Mouse (Mus musculus): ENCODE measurements around the gene Mapk7.

Gene Mapk7

DNA sequence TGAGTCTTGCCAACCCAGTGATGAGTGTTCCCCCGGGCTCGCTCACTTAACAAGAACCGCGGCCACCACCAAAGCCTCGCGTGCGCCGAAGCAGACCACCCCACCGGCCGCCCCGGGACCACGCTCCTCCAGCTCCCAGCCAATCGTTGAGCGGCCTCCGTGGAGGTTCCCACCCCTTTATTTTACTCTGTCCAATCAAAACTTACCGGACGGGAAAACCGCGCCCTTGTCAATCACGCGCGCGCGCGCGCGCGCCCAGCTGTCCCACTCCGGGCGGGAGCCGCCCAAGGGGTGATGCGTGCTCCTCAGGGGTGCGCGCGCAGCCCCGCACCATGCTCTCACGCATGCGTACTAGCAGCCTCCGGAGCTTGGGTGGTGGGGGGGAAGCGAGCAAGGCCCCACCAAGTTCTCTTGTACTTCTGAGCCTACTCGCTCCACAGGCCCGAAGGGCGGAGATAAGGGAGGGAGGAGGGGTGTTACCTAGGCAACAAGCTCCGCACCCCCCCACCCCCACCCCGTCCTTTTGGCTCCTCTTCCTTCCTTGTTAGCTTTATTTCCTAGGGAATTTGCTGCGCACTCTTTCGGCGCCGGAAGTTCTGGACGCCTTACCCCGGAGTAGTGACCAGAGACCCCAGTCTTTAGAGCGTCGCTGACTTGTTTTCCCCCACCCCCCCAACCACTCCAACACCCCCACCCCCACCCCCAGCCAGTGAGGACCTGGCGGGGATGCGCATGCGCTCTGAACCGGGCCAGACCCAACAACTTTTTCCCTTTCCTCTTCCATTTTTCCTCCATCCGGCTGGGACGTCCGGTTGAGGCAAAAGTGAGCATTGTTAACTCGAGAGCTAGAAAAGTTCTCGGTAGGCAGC is at the start of gene Mapk7:
Mapk7 (minus strand) TSS at position 278 of the 869 bp plus-strand sequence.
- DNase-seq, result peak; percentile 96

DNA sequence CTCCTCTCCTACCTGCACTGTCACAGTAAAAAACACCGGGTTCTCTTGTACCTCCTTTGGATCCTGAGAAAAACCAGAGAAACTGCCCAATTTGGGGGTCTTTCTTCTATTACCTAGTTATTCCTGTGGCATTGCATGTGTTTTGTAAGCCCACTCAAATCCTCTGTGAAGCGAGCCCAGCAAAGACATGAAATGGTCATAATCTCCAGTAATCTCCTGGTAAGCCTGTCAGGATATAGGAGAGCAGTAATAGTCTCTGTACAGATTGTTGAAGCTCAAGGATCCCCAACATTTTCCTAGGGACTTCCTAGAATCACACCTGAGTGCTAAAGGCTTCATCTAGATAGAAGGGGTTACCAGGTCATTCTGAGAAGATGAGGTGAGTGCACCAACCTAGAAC is 46.9 kb upstream of the Mapk7 start:
- no peak for DNase-seq

DNA sequence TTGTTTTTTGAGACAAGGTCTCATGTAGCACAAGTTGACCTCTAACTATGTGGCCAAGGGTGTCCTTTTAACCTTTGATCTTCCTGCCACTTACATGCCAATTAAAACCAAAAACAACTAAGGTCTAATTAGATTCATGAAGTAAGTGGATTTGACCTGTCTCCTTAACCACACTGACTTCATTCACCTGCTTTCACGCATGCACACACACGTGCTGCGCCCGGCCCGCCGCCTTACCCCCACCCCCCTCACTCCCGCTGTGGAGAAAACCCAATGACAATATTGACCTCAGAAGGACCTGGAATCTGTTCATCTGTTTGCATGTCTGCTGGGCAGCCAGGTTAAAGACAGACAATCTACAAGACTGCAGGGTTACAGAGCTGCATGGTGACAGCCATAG is 46.4 kb upstream of the Mapk7 start:
- DNase-seq, result peak; percentile 34

DNA sequence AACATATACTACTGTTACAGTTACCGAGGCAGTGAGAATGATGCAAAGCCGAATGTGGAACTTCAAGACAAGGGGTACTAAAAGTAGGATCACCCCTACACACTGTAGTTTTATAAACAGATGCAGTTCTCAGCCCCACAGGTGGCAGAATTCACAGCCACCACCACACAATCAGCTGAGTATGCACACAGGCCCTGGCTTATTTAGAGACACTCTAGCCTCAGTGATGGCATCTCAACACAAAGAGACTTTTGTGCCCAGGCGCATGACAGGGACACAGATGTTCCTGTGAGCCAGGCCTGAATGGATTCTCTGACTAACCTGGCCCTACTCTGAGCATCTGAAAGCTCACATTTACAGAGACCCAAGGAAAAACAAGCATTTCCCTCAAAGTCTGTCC is 43.2 kb upstream of the Mapk7 start:
- DNase-seq, result no peak

DNA sequence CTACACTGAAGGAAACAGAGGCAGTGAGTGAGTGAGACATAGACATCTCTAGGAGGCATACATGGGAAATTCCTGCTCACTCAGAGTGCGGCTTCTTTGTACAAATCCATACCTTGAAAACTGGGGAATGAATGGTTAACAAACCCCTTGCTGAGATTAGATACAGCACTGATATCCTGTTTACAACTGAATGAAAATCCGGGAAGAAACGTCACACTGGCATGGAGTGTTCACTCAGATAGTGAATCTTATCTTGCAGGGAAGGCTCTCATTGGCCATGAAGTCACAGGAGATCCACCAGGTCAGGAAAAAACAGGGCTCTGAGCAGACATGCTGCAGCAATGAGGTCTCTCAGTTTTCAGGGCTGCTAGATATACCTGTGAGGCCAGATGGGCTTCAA is 42.7 kb upstream of the Mapk7 start:
- no peak for DNase-seq

DNA sequence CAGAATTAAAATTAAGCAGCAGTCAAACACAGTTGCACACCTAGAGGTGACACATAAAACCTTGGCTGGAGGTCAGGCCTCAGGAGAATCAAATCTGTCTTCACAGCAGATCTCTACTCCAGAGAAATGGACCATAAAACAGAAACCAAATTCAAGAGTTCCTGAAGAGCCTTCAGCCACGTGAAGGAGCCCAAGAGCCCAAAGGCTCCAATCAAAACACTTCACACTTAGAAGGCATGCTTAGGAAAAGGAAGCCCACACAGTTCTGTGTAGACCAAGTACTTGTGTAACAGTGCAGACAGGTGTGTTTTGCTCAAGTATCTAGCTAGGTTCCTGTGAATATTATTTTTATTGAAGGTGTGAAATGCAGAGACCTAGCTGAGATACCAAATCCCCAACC is 41.3 kb upstream of the Mapk7 start:
- DNase-seq, result no peak

DNA sequence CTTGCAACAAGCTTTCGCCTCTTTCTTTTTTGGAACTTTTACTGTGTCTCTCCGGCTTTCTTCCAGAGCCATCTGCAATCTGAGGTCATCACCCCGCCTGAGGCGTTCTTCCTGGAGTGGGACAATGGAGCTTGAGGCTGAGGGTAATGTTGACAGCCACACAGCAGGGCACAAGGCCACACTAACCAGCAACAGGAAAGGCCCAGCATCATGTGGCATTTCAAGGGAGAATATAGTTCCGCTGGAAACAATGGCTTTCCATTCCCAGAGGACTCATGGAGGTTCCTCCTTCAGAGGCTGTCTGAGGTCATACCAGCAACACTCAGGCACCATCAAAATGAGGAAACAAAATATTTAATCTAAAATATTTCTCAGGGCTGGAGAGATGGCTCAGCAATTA is 39.4 kb upstream of the Mapk7 start:
- peak; percentile 43 for DNase-seq

DNA sequence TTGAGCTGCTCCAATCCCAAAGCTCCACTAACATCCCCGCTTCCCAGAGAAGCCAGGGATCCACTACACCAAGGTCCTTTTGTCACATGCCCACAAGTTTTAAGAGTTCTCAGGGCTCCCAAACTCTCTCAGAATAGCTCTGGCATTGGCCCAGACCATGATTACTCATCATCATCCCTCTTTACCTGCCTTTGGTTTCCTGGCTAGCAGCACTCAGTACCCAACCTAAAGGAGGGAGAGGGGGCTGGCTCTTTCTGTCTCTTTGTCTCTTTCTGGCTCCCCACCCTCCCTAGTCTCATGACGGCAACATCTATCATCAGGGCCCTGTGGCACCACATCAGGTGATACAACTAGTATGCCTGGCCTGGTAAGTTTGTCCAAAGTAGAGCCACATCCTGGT is 38.6 kb upstream of the Mapk7 start:
- peak; percentile 16 for DNase-seq

DNA sequence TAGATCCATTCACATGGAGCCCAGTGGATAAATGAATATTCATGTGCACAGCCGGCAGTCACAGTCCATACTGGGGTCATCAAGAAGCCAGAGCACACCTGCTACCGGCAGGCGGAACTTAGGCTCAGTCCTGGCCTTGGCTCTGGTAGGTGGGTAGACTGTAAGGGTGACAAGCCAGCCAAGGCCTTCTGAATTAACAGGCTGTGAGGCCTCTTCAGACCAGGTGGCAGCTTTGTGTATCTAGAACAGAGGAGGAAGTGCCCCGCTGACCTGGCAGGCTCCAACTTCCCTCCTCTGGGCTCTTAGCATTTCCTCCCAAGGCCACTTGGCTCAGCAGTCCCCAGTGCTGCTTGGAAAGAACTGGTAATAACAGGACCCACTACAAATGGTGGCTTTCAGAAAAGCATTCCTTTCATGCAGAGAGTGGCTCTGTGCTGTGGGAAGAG is 35.1 kb upstream of the Mapk7 start:
- peak; percentile 47 for DNase-seq

DNA sequence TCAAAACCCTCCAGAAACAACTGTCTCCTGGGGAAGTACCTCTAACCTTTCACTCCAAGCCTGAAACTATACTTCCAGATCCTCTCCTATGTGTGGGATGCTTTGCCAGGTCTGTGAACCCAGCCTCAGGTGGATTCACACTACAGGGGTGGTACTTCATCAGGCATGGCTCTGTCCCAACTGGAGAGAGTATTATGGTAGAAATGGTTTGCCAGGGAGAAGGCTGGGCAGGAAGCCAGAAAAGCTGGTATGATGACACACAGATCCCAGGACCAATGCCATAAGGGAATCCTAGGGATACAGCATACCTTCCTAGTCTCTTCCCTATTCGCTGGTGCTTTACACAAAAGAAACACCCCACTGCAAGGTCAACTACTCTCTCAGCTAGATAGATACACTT is 32.7 kb upstream of the Mapk7 start:
- no peak for DNase-seq

DNA sequence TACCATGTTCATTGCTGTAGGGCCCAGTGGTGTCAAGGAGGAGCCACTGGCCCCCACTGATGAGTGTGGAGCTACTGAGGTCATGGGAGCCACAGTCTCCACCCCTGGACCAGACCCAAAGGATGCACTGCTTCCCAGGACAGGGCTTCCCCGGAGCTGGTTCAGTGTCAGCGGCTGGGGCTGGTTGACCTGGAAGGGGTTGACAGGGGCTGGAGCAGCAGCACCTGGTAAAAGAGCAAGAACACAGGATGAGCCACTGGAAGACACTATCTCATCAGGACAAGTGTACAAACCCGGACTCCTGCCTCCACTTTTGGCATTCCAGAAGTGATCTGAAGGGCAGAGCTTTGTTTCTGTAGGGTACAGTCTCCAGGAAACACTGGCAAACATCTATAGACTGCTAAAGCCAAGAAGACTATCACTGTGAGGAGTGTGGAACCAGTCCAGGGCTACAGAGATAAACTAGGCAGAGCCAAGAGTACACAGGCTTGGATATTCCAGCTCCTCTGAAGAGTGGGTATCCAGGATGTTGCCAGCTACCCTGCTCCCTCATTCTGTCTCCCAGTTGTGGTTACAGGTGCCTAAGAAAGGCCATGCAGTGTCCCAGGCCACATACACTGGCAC is 25.4 kb upstream of the Mapk7 start:
- no peak for DNase-seq

DNA sequence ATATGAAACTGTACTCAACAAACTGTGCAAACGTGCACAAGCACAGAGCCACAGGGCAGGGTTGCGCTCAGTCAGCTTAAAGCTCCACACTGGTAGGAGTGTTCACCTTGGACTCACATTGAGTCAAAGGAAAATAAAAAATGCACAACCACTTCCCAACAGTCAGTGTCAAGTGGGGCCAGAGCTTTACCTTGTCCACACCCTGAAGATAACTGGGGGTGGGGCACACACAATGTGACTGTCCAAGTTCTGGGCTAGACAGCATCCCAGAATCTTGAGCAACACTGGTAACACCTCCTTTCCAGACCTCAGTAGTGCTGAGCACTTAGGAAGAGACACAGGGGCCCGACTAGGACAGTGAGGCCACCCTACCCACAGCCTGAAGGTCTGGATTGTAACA is 24.7 kb upstream of the Mapk7 start:
- DNase-seq, result no peak

DNA sequence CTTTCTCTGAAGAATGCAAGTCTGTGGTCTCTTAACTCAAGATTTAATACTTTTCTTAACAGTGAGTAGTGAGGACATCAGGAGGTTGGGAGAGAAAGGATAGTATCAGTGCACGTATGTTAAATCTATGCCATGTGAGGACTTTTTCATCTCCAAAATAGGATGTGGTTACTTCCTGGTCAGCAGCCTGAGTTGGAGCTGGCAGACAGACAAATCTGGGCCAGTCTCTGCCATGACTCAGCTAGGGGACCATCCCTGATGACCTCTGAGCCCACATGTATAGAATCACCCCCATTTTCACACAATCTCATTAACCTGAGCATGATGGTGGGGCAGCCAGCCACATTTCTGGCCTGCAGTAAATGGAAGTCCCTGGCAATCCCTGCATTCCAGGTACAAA is 23.8 kb upstream of the Mapk7 start:
- DNase-seq, result no peak

DNA sequence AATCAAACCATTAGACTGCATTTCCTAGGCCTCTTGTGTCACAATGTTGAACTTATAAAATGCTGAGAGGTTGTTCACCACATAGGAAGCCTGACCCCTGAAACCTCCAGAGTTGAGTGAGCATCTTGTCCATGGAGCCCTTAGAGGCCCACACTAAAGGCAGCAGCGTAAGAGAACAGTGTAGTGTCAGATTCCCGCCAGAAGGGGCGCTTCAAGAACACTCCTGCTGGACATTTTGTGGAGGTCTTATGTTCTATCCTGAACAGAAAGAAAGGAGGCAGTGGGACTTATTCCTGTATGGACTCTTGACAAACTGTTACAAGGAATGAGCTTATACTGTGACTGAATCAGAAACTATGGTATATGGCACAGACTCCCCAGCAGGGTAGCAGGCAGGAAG is 20.7 kb upstream of the Mapk7 start:
- peak; percentile 63 for DNase-seq

DNA sequence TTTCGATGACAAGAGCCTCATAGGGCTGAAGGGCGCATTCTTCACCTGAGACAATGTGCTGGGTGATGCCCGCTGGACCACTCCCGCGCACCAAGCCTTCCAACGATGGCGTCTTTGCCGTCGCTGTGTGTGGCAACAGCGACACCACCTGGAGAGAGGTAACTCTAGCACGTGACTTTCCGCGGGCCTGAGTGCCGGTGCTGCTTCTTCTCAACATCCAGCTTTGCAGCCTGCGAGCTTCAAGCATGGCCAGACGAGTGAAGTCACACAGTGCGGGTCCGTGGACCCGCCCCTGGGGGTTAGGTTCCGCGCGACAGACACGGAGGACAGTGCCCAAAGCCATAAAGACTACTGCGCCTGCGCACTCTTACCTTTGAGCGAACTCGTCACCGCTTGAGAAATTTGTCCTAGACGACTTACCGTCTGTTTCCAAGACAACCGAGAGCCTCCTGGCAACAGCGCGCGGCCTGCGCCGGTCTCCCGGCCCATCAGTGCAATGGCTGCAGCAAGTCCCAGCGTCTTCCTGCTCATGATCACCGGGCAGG is 10.6 kb upstream of the Mapk7 start, which contains the start of gene B9d1:
B9d1 (plus strand) TSS at position 432 of the 545 bp plus-strand sequence.
- peak; percentile 99 for DNase-seq

DNA sequence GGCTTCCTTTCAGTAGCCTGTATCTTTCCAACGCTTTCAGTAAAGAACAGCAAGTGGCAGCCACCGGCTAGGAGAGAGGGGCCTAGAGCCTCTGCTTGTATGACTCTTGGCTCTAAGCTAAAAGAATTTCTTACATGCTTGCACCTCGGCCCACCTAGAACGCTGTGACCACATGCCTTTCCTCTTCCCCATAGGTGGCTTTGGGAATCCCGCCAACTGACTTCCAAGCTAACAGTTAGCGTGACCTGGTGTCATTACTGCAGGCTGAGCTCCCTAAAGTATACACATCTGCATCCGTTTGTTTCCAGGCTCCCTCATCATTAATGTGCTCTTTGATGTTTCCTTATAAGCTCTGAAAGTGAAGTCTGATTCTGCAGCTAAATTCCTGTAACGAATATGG is 9.7 kb upstream of the Mapk7 start:
- no peak for DNase-seq

DNA sequence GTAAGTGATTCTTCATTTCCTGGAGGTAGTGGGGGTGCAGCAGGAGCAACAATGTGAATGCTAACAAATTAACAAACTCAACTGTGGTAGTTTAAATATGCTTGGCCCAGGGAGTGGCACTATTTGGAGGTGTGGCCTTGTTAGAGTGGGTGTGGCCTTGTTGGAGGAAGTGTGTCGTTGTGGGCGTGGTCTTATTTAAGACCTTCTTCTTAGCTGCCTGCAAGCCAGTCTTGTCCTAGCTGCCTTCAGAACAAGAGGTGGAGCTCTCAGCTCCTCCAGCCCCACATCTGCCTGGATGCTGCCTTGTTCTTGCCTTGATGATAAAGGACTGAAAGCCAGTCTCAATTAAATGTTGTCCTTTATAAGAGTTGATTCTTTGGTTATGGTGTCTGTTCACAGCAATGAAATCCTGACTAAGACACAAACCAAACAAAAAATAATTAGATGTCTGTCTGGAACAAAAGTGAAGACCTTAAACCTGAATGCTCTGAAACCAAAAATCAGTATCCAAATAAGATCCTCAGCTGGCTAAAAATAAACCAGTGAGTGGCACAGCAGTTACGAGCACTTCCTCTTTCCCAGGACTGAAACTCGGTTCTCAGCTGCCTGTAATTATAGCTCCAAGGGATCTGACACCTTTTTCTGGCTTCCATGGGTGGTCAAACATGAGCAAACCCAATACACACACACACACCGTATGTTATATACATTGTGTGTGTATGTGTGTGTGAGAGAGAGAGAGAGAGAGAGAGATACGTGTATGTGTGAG is 4.7 kb upstream of the Mapk7 start:
- no peak for DNase-seq

DNA sequence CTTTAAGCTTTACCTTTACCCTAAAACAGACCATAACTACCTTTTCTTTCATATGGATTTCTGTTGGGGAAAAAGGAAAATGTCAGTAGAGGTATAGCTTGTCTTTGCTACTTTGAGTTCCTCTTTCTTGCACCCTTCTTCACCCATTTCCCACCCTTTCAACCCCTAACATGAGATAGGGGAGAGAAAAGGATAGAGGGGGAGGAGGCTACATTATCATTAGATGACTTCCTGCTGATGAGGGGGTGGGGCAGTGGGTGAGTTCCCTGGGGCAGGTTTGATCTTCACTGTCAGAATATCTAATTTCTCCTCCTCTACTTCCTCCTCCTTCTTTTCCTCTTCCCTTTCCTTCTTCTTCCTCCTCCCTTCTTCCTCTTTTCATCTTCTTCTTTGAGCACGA is 3.3 kb upstream of the Mapk7 start:
- DNase-seq, result no peak

DNA sequence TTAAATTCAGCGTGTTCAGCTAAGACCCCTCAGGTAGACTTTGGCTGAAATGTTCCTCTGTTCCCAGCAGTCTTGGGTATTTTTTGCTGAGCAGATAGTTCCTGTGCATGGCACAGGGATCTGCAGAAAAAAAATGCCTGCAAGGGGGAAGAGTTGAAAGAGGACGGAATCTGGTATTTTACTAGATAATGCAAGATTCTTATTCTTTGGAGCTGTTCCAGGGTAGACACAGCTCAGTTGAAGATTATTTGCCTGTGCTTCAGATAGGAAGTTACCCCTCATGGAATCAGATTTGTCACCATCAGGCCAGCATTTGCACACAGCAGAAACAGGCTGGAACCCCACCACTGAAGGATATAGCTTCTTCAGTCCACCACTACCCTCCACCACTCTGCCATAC is 1.3 kb upstream of the Mapk7 start:
- DNase-seq, result no peak

DNA sequence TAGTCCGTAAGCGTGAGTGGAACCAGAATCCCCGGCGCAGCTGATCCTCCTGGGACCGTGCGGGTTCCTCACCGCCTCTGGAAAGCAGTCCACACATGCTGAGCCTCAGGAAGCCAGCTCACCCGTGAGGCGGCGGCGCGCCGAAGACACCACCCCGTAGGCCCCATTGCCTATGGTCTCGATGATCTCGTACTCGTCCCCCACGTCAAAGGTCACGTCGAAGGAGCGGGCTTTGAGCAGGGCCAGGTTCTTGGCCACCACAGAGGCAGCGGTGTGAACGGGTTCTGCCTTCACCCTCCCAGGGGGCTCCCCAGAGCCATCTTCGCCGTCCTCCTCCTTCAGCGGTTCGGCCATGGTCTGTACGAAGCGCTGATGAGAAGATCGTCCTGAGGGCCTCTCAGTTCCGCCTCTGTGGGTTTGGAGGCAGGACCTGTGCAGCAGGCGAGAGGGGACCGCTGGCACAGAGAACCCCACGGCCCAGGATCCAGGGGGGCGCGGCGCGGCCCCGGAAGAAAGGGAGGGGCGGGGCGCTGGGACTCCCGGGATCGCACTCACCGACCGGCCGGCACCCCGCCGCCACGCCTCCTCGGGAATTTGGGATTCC is 579 bp downstream of the Mapk7 start:
- DNase-seq, result no peak

DNA sequence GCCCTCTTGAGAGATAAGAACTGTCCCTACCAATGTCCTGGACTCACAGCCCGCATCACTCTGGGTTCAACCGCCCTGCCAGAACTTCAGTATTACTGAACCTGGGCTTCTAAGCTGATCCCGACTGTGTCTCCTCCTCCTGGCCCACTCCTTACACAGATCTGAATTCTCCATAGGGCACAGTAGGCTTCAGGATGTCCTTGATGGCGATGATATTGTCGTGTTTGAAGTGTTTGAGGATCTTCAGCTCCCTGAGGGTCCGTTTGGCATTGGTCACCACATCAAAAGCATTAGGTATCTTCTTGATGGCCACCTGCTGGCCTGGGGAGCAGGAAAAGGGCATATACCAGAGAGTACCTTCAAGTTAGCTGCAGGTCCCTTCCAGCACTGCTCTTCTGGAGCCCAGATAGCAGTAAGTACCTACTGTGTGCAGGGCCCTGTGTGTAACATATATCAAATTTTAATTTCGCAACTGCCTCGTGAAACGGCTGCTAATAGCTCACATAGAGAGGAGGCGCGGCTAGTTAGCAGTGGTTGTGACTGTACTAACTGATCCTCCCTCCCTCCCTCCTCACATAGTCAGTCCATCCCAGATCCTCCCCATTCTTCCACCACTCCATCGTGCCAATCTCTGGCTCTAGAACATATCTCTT is 1.3 kb downstream of the Mapk7 start:
- DNase-seq, result no peak

DNA sequence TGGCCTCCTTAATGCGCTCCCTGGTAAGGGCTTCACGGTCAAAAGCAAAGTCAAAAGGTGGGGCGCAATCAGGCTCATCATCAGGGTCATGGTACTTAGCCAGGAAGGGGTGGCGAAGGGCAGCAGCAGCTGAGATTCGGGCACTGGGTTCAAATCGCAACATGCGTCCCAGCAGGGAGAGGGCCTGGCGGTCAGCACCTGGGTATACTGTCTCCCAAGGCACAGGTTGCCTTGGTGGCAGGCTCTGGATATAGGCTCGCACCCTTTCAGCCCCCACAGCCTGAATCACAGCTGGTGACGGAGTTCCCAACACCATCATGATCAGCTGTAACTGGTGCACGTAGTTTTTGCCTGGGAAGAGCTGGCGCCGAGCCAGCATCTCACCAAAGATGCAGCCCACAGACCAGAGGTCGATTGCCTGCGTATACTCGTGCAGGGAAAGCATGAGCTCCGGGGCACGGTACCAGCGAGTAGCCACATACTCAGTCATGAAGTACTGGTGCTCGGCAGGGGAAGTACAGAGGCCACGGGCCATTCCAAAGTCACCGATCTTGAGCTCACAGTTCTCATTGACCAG is 3.2 kb downstream of the Mapk7 start:
- no peak for DNase-seq
